Mouse (Mus musculus) forebrain, embryonic 10.5 days (tissue): ENCODE data around the gene Gsk3a. TPM values are rescaled to one million over a fixed set of nuclear protein-coding genes. Genes with fewer than 3 reads are reported as not detected.

Experiments used
- DNase-seq: peaks from one replicate; pipeline ENCODE4 v3.0.0-alpha.2; 2017; ENCODE audit warnings: low spot score; ENCODE audit errors: extremely low spot score
- H3K27ac ChIP-seq: fragments of 300-500 bp; sonication (generic); 2 replicates; pipeline ENCODE4 v1.5.1; 2016; ENCODE audit warnings: mild to moderate bottlenecking
- H3K27me3 ChIP-seq: fragments of 300-500 bp; sonication (generic); 2 replicates; pipeline ENCODE4 v1.6.1; 2016; ENCODE audit warnings: mild to moderate bottlenecking; ENCODE audit not compliant: poor library complexity, severe bottlenecking
- H3K36me3 ChIP-seq: fragments of 300-500 bp; sonication (generic); replicated peaks from 2 replicates; pipeline ENCODE4 v1.6.1; 2016; ENCODE audit warnings: mild to moderate bottlenecking, moderate library complexity
- H3K4me1 ChIP-seq: fragments of 300-500 bp; sonication (generic); 2 replicates; pipeline ENCODE4 v1.6.1; 2016
- H3K4me3 ChIP-seq: fragments of 300-500 bp; sonication (generic); 2 replicates; pipeline ENCODE4 v1.5.1; 2016; ENCODE audit warnings: mild to moderate bottlenecking, moderate library complexity
- H3K9me3 ChIP-seq: fragments of 300-500 bp; sonication (generic); 2 replicates; pipeline ENCODE4 v1.6.1; 2016; ENCODE audit warnings: mild to moderate bottlenecking, moderate library complexity
- WGBS: fragments of 180-500 bp; shearing (Covaris S2); methylation state at CpG from one replicate; pipeline ENCODE4 v1.1.7; 2016; 5-methylcytosine and 5-hydroxymethylcytosine counted together
- microRNA-seq: library from miRNA; unstranded; fragments of <30 nt; microRNA quantifications from one replicate; pipeline ENCODE4, GENCODE M21; 2017
- polyA plus RNA-seq: library from polyadenylated mRNA; unstranded; fragments of >200 nt; fragmentation: Nextera tagmentation; extraction: Ambion mirVana; gene quantifications from 2 replicates; pipeline ENCODE4 v1.2.1, GENCODE M21; 2016

The Gsk3a gene
- polyA plus RNA-seq, 1 experiment from 2014 or later, result 10.7 TPM

DNA sequence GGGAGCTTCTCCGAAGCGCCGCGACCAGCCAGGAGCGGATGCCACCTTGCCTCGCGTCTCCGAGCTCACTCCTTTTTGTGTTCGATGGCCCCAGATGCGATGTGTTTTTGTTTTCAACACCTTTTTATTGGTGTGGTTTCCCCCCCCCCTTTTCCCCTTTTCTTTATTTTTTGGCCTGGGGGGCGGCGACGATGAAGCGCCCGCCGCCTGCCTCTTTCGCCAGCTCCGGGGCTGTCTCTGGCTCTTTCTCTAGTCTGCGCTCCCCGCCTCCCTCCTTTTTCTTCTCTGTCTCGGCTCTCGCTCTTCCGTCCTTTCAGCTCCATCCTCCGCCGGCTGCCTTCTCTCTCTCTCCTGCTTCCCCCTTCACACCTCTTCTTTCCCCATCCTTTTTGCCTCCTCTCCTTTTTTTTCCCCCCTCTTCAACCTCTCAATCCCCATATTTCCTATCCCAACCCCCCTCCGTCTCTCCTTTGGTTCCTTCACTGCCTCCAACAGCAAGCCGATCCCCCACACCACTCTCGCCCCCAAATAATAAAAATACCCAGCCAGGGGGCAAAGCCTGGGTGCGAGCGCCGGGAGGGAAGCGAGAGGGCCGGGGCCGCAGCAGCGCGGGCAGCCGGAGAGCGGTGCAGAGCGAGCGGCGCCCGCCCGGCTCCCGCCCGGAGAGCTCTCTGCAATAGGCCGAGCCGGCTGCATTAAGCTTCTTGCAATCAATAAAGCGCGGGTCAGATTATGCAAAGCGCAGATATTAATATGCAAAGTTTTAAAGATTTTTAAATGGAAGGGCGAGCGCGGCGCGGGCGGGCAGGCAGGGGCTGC lies 58.7 kb downstream of the Gsk3a start:
- Histone ChIP-seq H3K9me3 (no peaks in the 10 kb centered on the region), H3K27me3 (peaks cover 96% of the 10 kb centered on the region), H3K4me3 (peak overlapping the region; percentile 68), H3K4me1 (peaks cover 63% of the 10 kb centered on the region), H3K27ac (peak overlapping the region; percentile 87), H3K36me3 (no peaks in the 10 kb centered on the region)
- under 1% methylated on average over 54 of the region's 56 CpGs for WGBS
- DNase-seq, result peak; percentile 51

GRCm38 (mm10) chr7:25178317-25178716 lies 59.3 kb downstream of the Gsk3a start:
- 2% methylated on average over 17 of the region's 17 CpGs for WGBS
- Histone ChIP-seq H3K4me1 (peaks cover 70% of the 10 kb centered on the region), H3K9me3 (no peaks in the 10 kb centered on the region), H3K36me3 (no peaks in the 10 kb centered on the region), H3K4me3 (peak overlapping the region; percentile 68), H3K27me3 (peaks cover 90% of the 10 kb centered on the region), H3K27ac (peak overlapping the region; percentile 87)
- no peak for DNase-seq

Small RNA genes lying within 50 kb of the gene (microRNA-seq; reads per million reads assigned to microRNA genes)
- not detected for gene Mir7048

Other genes starting within 250 kb of the Gsk3a start
- 6.8 and 9.1 TPM in 2 replicates for gene Atp1a3, start 231.9 kb downstream of the Gsk3a start, polyA plus RNA-seq
- 4.4 and 6.8 TPM in 2 replicates for gene Grik5, start 165.5 kb downstream of the Gsk3a start, polyA plus RNA-seq
- gene Zfp574, start 165.3 kb downstream of the Gsk3a start, polyA plus RNA-seq, result 41.5 and 42.5 TPM in 2 replicates
- 5.5 and 7.0 TPM in 2 replicates for gene Pou2f2, start 58.1 kb downstream of the Gsk3a start, polyA plus RNA-seq
- 8.8 and 10.7 TPM in 2 replicates for gene Dedd2, start 17.2 kb downstream of the Gsk3a start, polyA plus RNA-seq
- gene Zfp526, start 16.4 kb downstream of the Gsk3a start, polyA plus RNA-seq, result 2.6 and 2.9 TPM in 2 replicates
- 8.4 and 10.1 TPM in 2 replicates for gene Erf, start 12.9 kb upstream of the Gsk3a start, polyA plus RNA-seq
- 19.4 and 20.6 TPM in 2 replicates for gene Cic, start 29.9 kb upstream of the Gsk3a start, polyA plus RNA-seq
- gene Pafah1b3, start 60.1 kb upstream of the Gsk3a start, polyA plus RNA-seq, result 246 and 257 TPM in 2 replicates
- 1.4 and 1.7 TPM in 2 replicates for gene Prr19, start 63.6 kb upstream of the Gsk3a start, polyA plus RNA-seq
- 1.3 and 1.8 TPM in 2 replicates for gene Tmem145, start 68.3 kb upstream of the Gsk3a start, polyA plus RNA-seq
- gene Megf8, start 79.3 kb upstream of the Gsk3a start, polyA plus RNA-seq, result 15.2 and 16.6 TPM in 2 replicates
- not detected in 2 replicates for gene Cnfn, start 131.9 kb upstream of the Gsk3a start, polyA plus RNA-seq
- gene Lipe, start 160.9 kb upstream of the Gsk3a start, polyA plus RNA-seq, result 7.4 and 7.5 TPM in 2 replicates
- gene Cxcl17, start 175.0 kb upstream of the Gsk3a start, polyA plus RNA-seq, result 0.43 and 0.71 TPM in 2 replicates
- gene Ceacam1, start 239.8 kb upstream of the Gsk3a start, polyA plus RNA-seq, result 0.81 and 0.91 TPM in 2 replicates